Mouse (Mus musculus): ENCODE data around the gene Rab23.

The Rab23 gene

DNA sequence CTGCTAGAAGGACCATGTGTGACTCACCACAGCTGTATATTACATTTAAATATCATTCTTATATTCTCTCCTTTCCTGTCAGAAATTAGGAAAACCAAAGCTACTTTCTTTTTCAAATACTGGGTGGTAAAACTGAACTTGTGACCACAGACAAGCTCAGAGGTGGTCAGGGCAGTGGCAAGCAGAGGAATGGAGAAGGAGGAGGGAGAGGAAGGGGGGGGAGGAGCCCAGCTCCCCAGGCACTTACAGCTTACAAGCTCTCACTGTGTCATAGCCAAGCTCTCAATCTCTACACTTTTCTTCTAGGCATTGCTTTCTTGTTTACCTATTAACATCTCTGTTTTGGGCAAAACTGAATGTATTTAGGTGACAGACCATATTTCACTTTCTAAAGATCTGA lies 49.1 kb downstream of the Rab23 start:
- DNase-seq: no peak

GRCm38 (mm10) chr1:33771621-33772020 lies 51.9 kb downstream of the Rab23 start:
- no peak for DNase-seq

- no peak for DNase-seq
Measured at GRCm38 (mm10) chr1:33772106-33772505, 52.4 kb downstream of the Rab23 start.

GRCm38 (mm10) chr1:33776175-33776611 lies 56.5 kb downstream of the Rab23 start:
- peak; percentile 66 to 83 for DNase-seq

- DNase-seq: no peak
Measured at GRCm38 (mm10) chr1:33784561-33784960, 64.9 kb downstream of the Rab23 start.

DNA sequence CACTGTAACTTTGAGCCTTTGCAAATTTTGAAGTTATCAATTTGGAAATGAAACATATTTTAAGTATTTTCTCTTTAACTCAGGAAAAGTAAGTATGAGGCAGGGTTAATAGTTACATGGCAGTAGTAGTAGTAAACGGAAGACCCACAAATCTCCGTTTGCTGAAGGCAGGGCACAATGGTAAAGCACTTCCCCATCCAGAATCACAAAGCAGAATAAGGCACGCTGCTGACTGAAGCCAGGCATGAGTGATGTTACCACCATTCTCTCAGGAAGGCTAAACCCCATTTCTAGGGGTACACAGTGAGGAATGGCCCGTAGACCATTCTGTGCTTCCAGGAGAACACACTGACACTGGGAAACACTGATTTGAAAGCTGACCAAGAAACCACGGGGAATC lies 68.4 kb downstream of the Rab23 start:
- no peak for DNase-seq

GRCm38 (mm10) chr1:33788493-33788892 lies 68.8 kb downstream of the Rab23 start:
- DNase-seq: no peak

All from cerebellum, postnatal 14 days (tissue).